Mouse (Mus musculus): Measurements from ENCODE around the gene Tmem214. TPM values are rescaled to one million over a fixed set of nuclear protein-coding genes. Genes with fewer than 3 reads are reported as not detected.

The Tmem214 gene
- 43.7 and 48.6 TPM in 2 replicates for polyA plus RNA-seq (2014; fragmentation: Nextera tagmentation; extraction: Ambion mirVana)

GRCm38 (mm10) chr5:30867712-30868111 lies at the start of gene Tmem214:
Tmem214 (plus strand) TSS chr5:30868012.
- Histone ChIP-seq H3K27ac (replicated peaks in 1 of 2; ENCODE audit: control insufficient read depth in 1 of 2, insufficient read depth in 1 of 2, low read depth in 2 of 2, low read length in 2 of 2) (no peak within 1 kb of the TSS), H3K27me3 (ENCODE audit: control insufficient read depth, insufficient read depth, low read length) (no peaks in the 10 kb centered on the region), H3K4me2 (ENCODE audit: low read length) (no peak within 1 kb of the TSS), H3K9me3 (ENCODE audit: control insufficient read depth, low read length) (no peaks in the 10 kb centered on the region), H3K4me1 (ENCODE audit: control insufficient read depth in 2 of 2, insufficient read depth in 2 of 2, low read length in 2 of 2) (peaks cover 15 to 16% of the 10 kb centered on the region in 2 experiments), H3K36me3 (ENCODE audit: control insufficient read depth, insufficient read depth, low read length) (peaks cover 20% of the 10 kb centered on the region), H3K9ac (ENCODE audit: low read length) (no peak within 1 kb of the TSS), H3K4me3 (ENCODE audit: control insufficient read depth in 1 of 2, insufficient read depth in 1 of 2, low read depth in 1 of 2, low read length in 2 of 2) (no peak within 1 kb of the TSS)
- no peak for ATAC-seq (ENCODE audit: insufficient number of reproducible peaks, insufficient read depth, low FRiP score, low read depth)
- 94% methylated on average over 3 of the region's 3 CpGs for WGBS

DNA sequence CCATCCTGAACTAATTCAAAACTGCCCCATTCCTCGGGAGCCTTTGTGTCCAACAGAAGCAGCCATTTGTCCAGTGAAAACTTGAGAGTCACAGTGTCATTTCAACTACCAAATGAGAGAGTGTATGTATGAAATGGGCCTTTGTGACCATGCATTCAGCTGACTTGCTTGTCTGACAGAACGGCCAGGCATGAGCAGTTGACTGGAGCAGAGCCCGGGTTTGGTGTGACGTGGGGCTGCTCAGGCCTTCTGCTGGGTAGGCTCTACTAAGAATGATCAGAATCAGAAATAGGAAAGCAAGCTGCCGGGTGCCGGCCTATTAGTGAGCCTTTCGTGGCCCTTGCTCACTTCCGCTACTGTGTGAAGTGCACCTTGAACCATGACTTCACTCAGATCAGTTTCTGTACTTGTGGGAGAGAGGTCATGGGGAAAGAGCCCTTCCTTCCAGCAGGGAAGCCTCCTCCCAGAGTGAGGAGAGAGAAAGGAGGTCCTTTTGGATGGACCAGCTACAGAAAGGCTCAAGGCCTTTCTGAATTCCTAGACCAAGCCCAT lies 49.0 kb upstream of the Tmem214 start:
- Histone ChIP-seq H3K36me3 (ENCODE audit: control insufficient read depth, insufficient read depth, low read length) (no peaks in the 10 kb centered on the region), H3K4me2 (ENCODE audit: low read length) (no peak overlapping the region), H3K27me3 (ENCODE audit: control insufficient read depth, insufficient read depth, low read length) (no peaks in the 10 kb centered on the region), H3K4me3 (ENCODE audit: control insufficient read depth in 1 of 2, insufficient read depth in 1 of 2, low read depth in 1 of 2, low read length in 2 of 2) (no peak overlapping the region), H3K9me3 (ENCODE audit: control insufficient read depth, low read length) (no peaks in the 10 kb centered on the region), H3K4me1 (ENCODE audit: control insufficient read depth in 2 of 2, insufficient read depth in 2 of 2, low read length in 2 of 2) (peaks cover 5 to 17% of the 10 kb centered on the region in 2 experiments), H3K27ac (replicated peaks in 1 of 2; ENCODE audit: control insufficient read depth in 1 of 2, insufficient read depth in 1 of 2, low read depth in 2 of 2, low read length in 2 of 2) (no peak overlapping the region), H3K9ac (ENCODE audit: low read length) (no peak overlapping the region)
- 87% methylated on average over 8 of the region's 8 CpGs for WGBS
- ATAC-seq (ENCODE audit: insufficient number of reproducible peaks, insufficient read depth, low FRiP score, low read depth), result no peak

DNA sequence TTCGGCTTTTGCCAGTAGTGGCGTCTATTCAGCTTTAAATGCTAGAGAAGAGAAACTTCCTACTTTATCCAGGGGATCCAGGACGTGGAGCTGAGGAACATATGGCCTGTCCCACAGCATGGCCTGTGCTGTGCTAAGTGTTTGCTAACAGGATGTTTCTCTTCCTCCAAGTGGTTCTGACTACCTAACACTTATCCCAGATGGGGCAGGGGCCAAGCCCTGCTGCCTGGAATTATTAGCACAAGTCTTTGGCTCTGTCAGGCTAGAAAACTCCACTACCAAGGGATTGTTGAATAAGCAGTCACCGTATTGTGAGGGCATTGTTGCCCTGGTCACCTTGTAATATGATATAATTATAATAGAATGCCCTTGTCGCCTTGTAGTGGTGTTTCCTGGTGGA lies 45.1 kb upstream of the Tmem214 start:
- Histone ChIP-seq H3K4me2 (ENCODE audit: low read length) (no peak overlapping the region), H3K9ac (ENCODE audit: low read length) (no peak overlapping the region), H3K36me3 (ENCODE audit: control insufficient read depth, insufficient read depth, low read length) (no peaks in the 10 kb centered on the region), H3K4me1 (ENCODE audit: control insufficient read depth in 2 of 2, insufficient read depth in 2 of 2, low read length in 2 of 2) (peaks cover 0 to 3% of the 10 kb centered on the region in 2 experiments; a peak in 1 of 4 replicates), H3K4me3 (ENCODE audit: control insufficient read depth in 1 of 2, insufficient read depth in 1 of 2, low read depth in 1 of 2, low read length in 2 of 2) (no peak overlapping the region), H3K27ac (replicated peaks in 1 of 2; ENCODE audit: control insufficient read depth in 1 of 2, insufficient read depth in 1 of 2, low read depth in 2 of 2, low read length in 2 of 2) (no peak overlapping the region), H3K27me3 (ENCODE audit: control insufficient read depth, insufficient read depth, low read length) (no peaks in the 10 kb centered on the region), H3K9me3 (ENCODE audit: control insufficient read depth, low read length) (no peaks in the 10 kb centered on the region)
- WGBS, result 68% methylated on average over 5 of the region's 5 CpGs
- no peak for ATAC-seq (ENCODE audit: insufficient number of reproducible peaks, insufficient read depth, low FRiP score, low read depth)

- Histone ChIP-seq H3K9ac (ENCODE audit: low read length) (no peak overlapping the region), H3K4me1 (ENCODE audit: control insufficient read depth in 2 of 2, insufficient read depth in 2 of 2, low read length in 2 of 2) (peaks cover 0 to 3% of the 10 kb centered on the region in 2 experiments; a peak in 1 of 4 replicates), H3K27me3 (ENCODE audit: control insufficient read depth, insufficient read depth, low read length) (no peaks in the 10 kb centered on the region), H3K36me3 (ENCODE audit: control insufficient read depth, insufficient read depth, low read length) (no peaks in the 10 kb centered on the region), H3K4me2 (ENCODE audit: low read length) (no peak overlapping the region), H3K27ac (replicated peaks in 1 of 2; ENCODE audit: control insufficient read depth in 1 of 2, insufficient read depth in 1 of 2, low read depth in 2 of 2, low read length in 2 of 2) (no peak overlapping the region), H3K4me3 (ENCODE audit: control insufficient read depth in 1 of 2, insufficient read depth in 1 of 2, low read depth in 1 of 2, low read length in 2 of 2) (no peak overlapping the region), H3K9me3 (ENCODE audit: control insufficient read depth, low read length) (no peaks in the 10 kb centered on the region)
- 71% methylated on average over 3 of the region's 3 CpGs for WGBS
- no peak for ATAC-seq (ENCODE audit: insufficient number of reproducible peaks, insufficient read depth, low FRiP score, low read depth)
These were observed 44.7 kb upstream of the Tmem214 start for GRCm38 (mm10) chr5:30823091-30823490.

GRCm38 (mm10) chr5:30824124-30824988 lies 43.5 kb upstream of the Tmem214 start:
- H3K4me1 ChIP-seq (ENCODE audit: control insufficient read depth in 2 of 2, insufficient read depth in 2 of 2, low read length in 2 of 2), result peaks cover 0 to 3% of the 10 kb centered on the region in 2 experiments; a peak in 1 of 4 replicates
- no peak overlapping the region for H3K4me2 ChIP-seq (ENCODE audit: low read length)
- H3K36me3 ChIP-seq (ENCODE audit: control insufficient read depth, insufficient read depth, low read length), result no peaks in the 10 kb centered on the region
- H3K9me3 ChIP-seq (ENCODE audit: control insufficient read depth, low read length), result no peaks in the 10 kb centered on the region
- H3K27me3 ChIP-seq (ENCODE audit: control insufficient read depth, insufficient read depth, low read length), result no peaks in the 10 kb centered on the region
- no peak for ATAC-seq (ENCODE audit: insufficient number of reproducible peaks, insufficient read depth, low FRiP score, low read depth)
- no peak overlapping the region for H3K9ac ChIP-seq (ENCODE audit: low read length)
- no peak overlapping the region for H3K4me3 ChIP-seq (ENCODE audit: control insufficient read depth in 1 of 2, insufficient read depth in 1 of 2, low read depth in 1 of 2, low read length in 2 of 2)
- no peak overlapping the region for H3K27ac ChIP-seq (replicated peaks in 1 of 2; ENCODE audit: control insufficient read depth in 1 of 2, insufficient read depth in 1 of 2, low read depth in 2 of 2, low read length in 2 of 2)
- 89% methylated on average over 11 of the region's 11 CpGs for WGBS

DNA sequence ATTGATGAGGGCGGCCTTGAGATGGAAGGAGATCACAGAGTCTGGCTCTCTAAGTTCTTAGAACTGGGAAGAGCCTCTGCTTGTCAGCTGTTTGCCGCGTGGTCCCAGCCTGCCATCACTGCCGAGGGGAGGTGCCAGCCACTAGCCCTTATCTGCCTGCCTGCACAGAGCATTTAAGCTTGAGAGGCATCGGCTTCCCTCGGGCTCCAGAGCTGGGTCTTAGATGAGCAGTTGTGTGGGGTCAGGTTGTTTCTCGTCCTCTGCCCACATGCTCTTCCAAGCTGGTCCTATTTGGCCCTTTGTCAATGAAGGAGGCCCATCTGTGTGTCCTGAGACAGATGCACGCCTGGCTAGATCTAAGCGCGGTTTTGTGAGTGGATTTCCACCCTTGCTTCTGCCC lies 42.6 kb upstream of the Tmem214 start:
- no peak overlapping the region for H3K9ac ChIP-seq (ENCODE audit: low read length)

GRCm38 (mm10) chr5:30825821-30826220 lies 42.0 kb upstream of the Tmem214 start:
- Histone ChIP-seq H3K9ac (ENCODE audit: low read length) (no peak overlapping the region), H3K27me3 (ENCODE audit: control insufficient read depth, insufficient read depth, low read length) (no peaks in the 10 kb centered on the region), H3K9me3 (ENCODE audit: control insufficient read depth, low read length) (no peaks in the 10 kb centered on the region), H3K27ac (replicated peaks in 1 of 2; ENCODE audit: control insufficient read depth in 1 of 2, insufficient read depth in 1 of 2, low read depth in 2 of 2, low read length in 2 of 2) (no peak overlapping the region), H3K4me2 (ENCODE audit: low read length) (no peak overlapping the region), H3K36me3 (ENCODE audit: control insufficient read depth, insufficient read depth, low read length) (no peaks in the 10 kb centered on the region), H3K4me1 (ENCODE audit: control insufficient read depth in 2 of 2, insufficient read depth in 2 of 2, low read length in 2 of 2) (peaks cover 0 to 3% of the 10 kb centered on the region in 2 experiments; a peak in 1 of 4 replicates), H3K4me3 (ENCODE audit: control insufficient read depth in 1 of 2, insufficient read depth in 1 of 2, low read depth in 1 of 2, low read length in 2 of 2) (no peak overlapping the region)
- ATAC-seq (ENCODE audit: insufficient number of reproducible peaks, insufficient read depth, low FRiP score, low read depth), result no peak
- 67% methylated on average over 6 of the region's 6 CpGs for WGBS

More for the DNA sequence above, 42.6 kb upstream of the Tmem214 start:
- H3K36me3 ChIP-seq (ENCODE audit: control insufficient read depth, insufficient read depth, low read length), result no peaks in the 10 kb centered on the region
- no peaks in the 10 kb centered on the region for H3K27me3 ChIP-seq (ENCODE audit: control insufficient read depth, insufficient read depth, low read length)
- H3K4me1 ChIP-seq (ENCODE audit: control insufficient read depth in 2 of 2, insufficient read depth in 2 of 2, low read length in 2 of 2), result peaks cover 0 to 3% of the 10 kb centered on the region in 2 experiments; a peak in 1 of 4 replicates
- H3K4me3 ChIP-seq (ENCODE audit: control insufficient read depth in 1 of 2, insufficient read depth in 1 of 2, low read depth in 1 of 2, low read length in 2 of 2), result no peak overlapping the region
- 36% methylated on average over 10 of the region's 10 CpGs for WGBS
- ATAC-seq (ENCODE audit: insufficient number of reproducible peaks, insufficient read depth, low FRiP score, low read depth), result no peak
- H3K9me3 ChIP-seq (ENCODE audit: control insufficient read depth, low read length), result no peaks in the 10 kb centered on the region
- no peak overlapping the region for H3K4me2 ChIP-seq (ENCODE audit: low read length)
- no peak overlapping the region for H3K27ac ChIP-seq (replicated peaks in 1 of 2; ENCODE audit: control insufficient read depth in 1 of 2, insufficient read depth in 1 of 2, low read depth in 2 of 2, low read length in 2 of 2)
